In genomic region chr2:167751585-167751984, GRCm38 (mm10) we compare ENCODE assay signal across 17 mouse cellular contexts.
"Had no signal": no experiment of that assay in that cellular context is flagged by ENCODE, and none has a peak within 500 bp of the region (broad histone marks: within the 10 kb centered on the region; RNA-seq: fewer than 3 reads in every experiment).

No protein-coding gene starts in this region.

- H3K36me3 ChIP-seq: midbrain, embryonic 12.5 days; midbrain, embryonic 15.5 days; neural tube, embryonic 13.5 days had no signal

- DNase-seq: kidney, adult 2 months; kidney, postnatal 25 days; layer of hippocampus, adult 9-11 months; layer of hippocampus, postnatal 36 days; lung, adult 18-20 months; thymus, postnatal 4 days had no signal

- H3K4me3 ChIP-seq: layer of hippocampus, adult 2 months; left cerebral cortex, adult 2 months; midbrain, embryonic 12.5 days; midbrain, embryonic 15.5 days; myocyte; neural tube, embryonic 13.5 days had no signal

- H3K27ac ChIP-seq: kidney, postnatal 0 days; left cerebral cortex, adult 2 months; liver, embryonic 14.5 days; midbrain, embryonic 12.5 days; midbrain, embryonic 15.5 days; neural tube, embryonic 13.5 days; stomach, postnatal 0 days had no signal

- ATAC-seq: intestine, postnatal 0 days; lung, postnatal 0 days; midbrain, embryonic 15.5 days had no signal

- H3K4me1 ChIP-seq: midbrain, embryonic 15.5 days had no signal
